Mouse (Mus musculus) left cerebral cortex, adult 11 months (tissue): ENCODE data around the gene Dpagt1.

Experiments used
- DNase-seq: peaks from one replicate; pipeline ENCODE4 v3.0.0; 2022; ENCODE audit warnings: low spot score

Dpagt1 gene

DNA sequence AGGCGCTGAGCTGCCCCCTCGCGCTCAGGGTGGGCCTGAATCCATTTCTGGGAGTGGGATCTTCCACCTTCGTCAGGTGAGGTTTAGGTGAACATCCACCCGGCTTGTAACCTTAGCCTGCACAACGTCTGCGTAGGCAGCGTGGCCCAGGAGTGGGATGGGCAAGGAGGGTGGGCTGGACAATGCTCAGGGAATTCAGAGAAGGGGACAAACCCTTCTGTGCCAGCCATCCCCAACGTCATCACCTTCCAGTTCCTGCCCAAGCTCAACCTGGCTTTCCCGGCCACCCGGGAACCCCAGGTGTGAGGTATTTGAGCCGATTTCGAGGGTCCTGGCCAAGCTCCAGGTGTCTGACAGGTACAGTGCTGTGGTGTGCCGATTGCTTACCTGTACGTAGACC is 54.0 kb downstream of the Dpagt1 start:
- DNase-seq: no peak
